Mouse (Mus musculus) embryonic fibroblast, embryonic 13.5 days (primary cell): ENCODE results near the gene Cacna2d1.

ENCODE experiments used
- CTCF ChIP-seq: IDR thresholded peaks from 2 replicates; pipeline ENCODE4 v1.5.1; 2011; ENCODE audit warnings: mild to moderate bottlenecking, control low read depth, low read length, moderate library complexity, borderline replicate concordance; ENCODE audit not compliant: insufficient read depth
- POLR2A ChIP-seq: IDR thresholded peaks from 2 replicates; pipeline ENCODE4 v1.6.1; 2011; ENCODE audit warnings: low read depth, mild to moderate bottlenecking, control low read depth, low read length, moderate library complexity

- no peak for TF ChIP-seq CTCF
- no peak for TF ChIP-seq POLR2A
Observed at GRCm38 (mm10) chr5:15985901-15986300, 51.4 kb downstream of the Cacna2d1 start.
